Mouse (Mus musculus) forebrain, embryonic 15.5 days (tissue): ENCODE results near the gene Coq2. TPM values are rescaled to one million over a fixed set of nuclear protein-coding genes. Genes with fewer than 3 reads are reported as not detected.

Experiments
- ATAC-seq: fragments of 200-750 bp; cut with Nextera tagmentation; replicated peaks from 2 replicates; pipeline ENCODE4 v1.8.0; 2017; ENCODE audit warnings: mild to moderate bottlenecking, moderate TSS enrichment, moderate library complexity
- H3K27ac ChIP-seq: fragments of 300-500 bp; sonication (generic); replicated peaks from 2 replicates; pipeline ENCODE4 v1.5.1; 2015; ENCODE audit warnings: mild to moderate bottlenecking, inconsistent platforms
- H3K27me3 ChIP-seq: fragments of 300-500 bp; sonication (generic); 2 replicates; pipeline ENCODE4 v1.6.1; 2015; ENCODE audit warnings: inconsistent platforms
- H3K36me3 ChIP-seq: fragments of 300-500 bp; sonication (generic); 2 replicates; pipeline ENCODE4 v1.6.1; 2015; ENCODE audit warnings: mild to moderate bottlenecking, inconsistent platforms
- H3K4me1 ChIP-seq: fragments of 300-500 bp; sonication (generic); 2 replicates; pipeline ENCODE4 v1.6.1; 2015; ENCODE audit warnings: inconsistent platforms
- H3K4me2 ChIP-seq: fragments of 300-500 bp; sonication (generic); replicated peaks from 2 replicates; pipeline ENCODE4 v1.6.1; 2015; ENCODE audit warnings: mild to moderate bottlenecking, inconsistent platforms
- H3K4me3 ChIP-seq: fragments of 300-500 bp; sonication (generic); 2 replicates; pipeline ENCODE4 v1.5.1; 2015; ENCODE audit warnings: mild to moderate bottlenecking, inconsistent platforms
- H3K9ac ChIP-seq: fragments of 300-500 bp; sonication (generic); replicated peaks from 2 replicates; pipeline ENCODE4 v1.6.1; 2015; ENCODE audit warnings: mild to moderate bottlenecking, inconsistent platforms
- H3K9me3 ChIP-seq: fragments of 300-500 bp; sonication (generic); 2 replicates; pipeline ENCODE4 v1.6.1; 2016; ENCODE audit warnings: inconsistent platforms
- WGBS: fragments of 180-500 bp; shearing (Covaris S2); methylation state at CpG from one replicate; pipeline ENCODE4 v1.1.7; 2015; ENCODE audit warnings: mixed read lengths; 5-methylcytosine and 5-hydroxymethylcytosine counted together
- polyA plus RNA-seq: library from polyadenylated mRNA; unstranded; fragments of >200 nt; fragmentation: Nextera tagmentation; extraction: Ambion mirVana; gene quantifications from 2 replicates; pipeline ENCODE4 v1.2.1, GENCODE M21; 2015

Gene Coq2
- polyA plus RNA-seq, 1 experiment from 2014 or later = 44.1 TPM

- no peak overlapping the region for H3K9ac ChIP-seq
- no peak for ATAC-seq
- no peaks in the 10 kb centered on the region for H3K4me1 ChIP-seq
- H3K36me3 ChIP-seq = peaks cover 19% of the 10 kb centered on the region
- H3K9me3 ChIP-seq = no peaks in the 10 kb centered on the region
- no peaks in the 10 kb centered on the region for H3K27me3 ChIP-seq
- H3K27ac ChIP-seq = no peak overlapping the region
- 79% methylated on average over 10 of the region's 10 CpGs for WGBS
- H3K4me2 ChIP-seq = no peak overlapping the region
- no peak overlapping the region for H3K4me3 ChIP-seq
Measured at GRCm38 (mm10) chr5:100651486-100651885, 23.5 kb downstream of the Coq2 start.

GRCm38 (mm10) chr5:100650969-100651368 lies 24.0 kb downstream of the Coq2 start:
- WGBS = 88% methylated on average over 7 of the region's 7 CpGs
- H3K4me3 ChIP-seq = no peak overlapping the region
- H3K36me3 ChIP-seq = peaks cover 16% of the 10 kb centered on the region
- no peak overlapping the region for H3K4me2 ChIP-seq
- H3K9ac ChIP-seq = no peak overlapping the region
- no peak overlapping the region for H3K27ac ChIP-seq
- H3K27me3 ChIP-seq = no peaks in the 10 kb centered on the region
- ATAC-seq = no peak
- H3K4me1 ChIP-seq = no peaks in the 10 kb centered on the region
- no peaks in the 10 kb centered on the region for H3K9me3 ChIP-seq

GRCm38 (mm10) chr5:100648546-100648945 lies 26.4 kb downstream of the Coq2 start:
- Histone ChIP-seq H3K9ac (no peak overlapping the region), H3K9me3 (no peaks in the 10 kb centered on the region), H3K27me3 (no peaks in the 10 kb centered on the region), H3K4me3 (no peak overlapping the region), H3K4me2 (no peak overlapping the region), H3K4me1 (no peaks in the 10 kb centered on the region), H3K36me3 (no peaks in the 10 kb centered on the region), H3K27ac (no peak overlapping the region)
- WGBS = 49% methylated on average over 5 of the region's 6 CpGs
- no peak for ATAC-seq

- Histone ChIP-seq H3K4me2 (no peak overlapping the region), H3K27ac (no peak overlapping the region)
- ATAC-seq = no peak
Measured at GRCm38 (mm10) chr5:100648046-100648445, 26.9 kb downstream of the Coq2 start.

GRCm38 (mm10) chr5:100646558-100646957 lies 28.4 kb downstream of the Coq2 start:
- no peak overlapping the region for H3K4me2 ChIP-seq
- no peaks in the 10 kb centered on the region for H3K36me3 ChIP-seq
- H3K27ac ChIP-seq = no peak overlapping the region
- H3K27me3 ChIP-seq = no peaks in the 10 kb centered on the region
- H3K9ac ChIP-seq = no peak overlapping the region
- 75% methylated on average over 4 of the region's 4 CpGs for WGBS
- no peaks in the 10 kb centered on the region for H3K9me3 ChIP-seq
- no peak overlapping the region for H3K4me3 ChIP-seq
- no peak for ATAC-seq
- H3K4me1 ChIP-seq = no peaks in the 10 kb centered on the region

More at GRCm38 (mm10) chr5:100648046-100648445, 26.9 kb downstream of the Coq2 start:
- WGBS = 54% methylated on average over 10 of the region's 10 CpGs
- no peaks in the 10 kb centered on the region for H3K4me1 ChIP-seq
- no peaks in the 10 kb centered on the region for H3K9me3 ChIP-seq
- no peaks in the 10 kb centered on the region for H3K27me3 ChIP-seq
- H3K4me3 ChIP-seq = no peak overlapping the region
- no peaks in the 10 kb centered on the region for H3K36me3 ChIP-seq
- no peak overlapping the region for H3K9ac ChIP-seq

- H3K4me2 ChIP-seq = no peak overlapping the region
- H3K4me3 ChIP-seq = no peak overlapping the region
- no peaks in the 10 kb centered on the region for H3K9me3 ChIP-seq
- H3K9ac ChIP-seq = no peak overlapping the region
- 79% methylated on average over 7 of the region's 7 CpGs for WGBS
- H3K27me3 ChIP-seq = no peaks in the 10 kb centered on the region
- H3K27ac ChIP-seq = no peak overlapping the region
- H3K36me3 ChIP-seq = no peaks in the 10 kb centered on the region
- H3K4me1 ChIP-seq = no peaks in the 10 kb centered on the region
- no peak for ATAC-seq
Measured at GRCm38 (mm10) chr5:100643991-100644535, 30.9 kb downstream of the Coq2 start.

GRCm38 (mm10) chr5:100643253-100643990 lies 31.5 kb downstream of the Coq2 start:
- Histone ChIP-seq H3K27ac (no peak overlapping the region), H3K4me2 (no peak overlapping the region), H3K4me1 (no peaks in the 10 kb centered on the region), H3K4me3 (no peak overlapping the region), H3K9me3 (no peaks in the 10 kb centered on the region), H3K9ac (no peak overlapping the region), H3K36me3 (no peaks in the 10 kb centered on the region), H3K27me3 (no peaks in the 10 kb centered on the region)
- WGBS = 65% methylated on average over 12 of the region's 12 CpGs
- ATAC-seq = no peak

- no peaks in the 10 kb centered on the region for H3K27me3 ChIP-seq
- 82% methylated on average over 5 of the region's 5 CpGs for WGBS
- no peaks in the 10 kb centered on the region for H3K9me3 ChIP-seq
- no peak for ATAC-seq
- no peak overlapping the region for H3K4me2 ChIP-seq
- no peak overlapping the region for H3K4me3 ChIP-seq
- H3K4me1 ChIP-seq = no peaks in the 10 kb centered on the region
- no peaks in the 10 kb centered on the region for H3K36me3 ChIP-seq
- H3K9ac ChIP-seq = no peak overlapping the region
- H3K27ac ChIP-seq = no peak overlapping the region
Measured at GRCm38 (mm10) chr5:100642316-100642715, 32.6 kb downstream of the Coq2 start.

GRCm38 (mm10) chr5:100638483-100638882 lies 36.5 kb downstream of the Coq2 start:
- 92% methylated on average over 8 of the region's 8 CpGs for WGBS
- Histone ChIP-seq H3K27me3 (no peaks in the 10 kb centered on the region), H3K36me3 (no peaks in the 10 kb centered on the region), H3K27ac (no peak overlapping the region), H3K4me3 (no peak overlapping the region), H3K4me1 (no peaks in the 10 kb centered on the region), H3K9me3 (no peaks in the 10 kb centered on the region), H3K4me2 (no peak overlapping the region), H3K9ac (no peak overlapping the region)
- no peak for ATAC-seq

- ATAC-seq = no peak
- Histone ChIP-seq H3K4me1 (no peaks in the 10 kb centered on the region), H3K27me3 (no peaks in the 10 kb centered on the region), H3K9ac (no peak overlapping the region), H3K4me2 (no peak overlapping the region), H3K36me3 (no peaks in the 10 kb centered on the region), H3K4me3 (no peak overlapping the region), H3K27ac (no peak overlapping the region), H3K9me3 (no peaks in the 10 kb centered on the region)
- 76% methylated on average over 8 of the region's 8 CpGs for WGBS
Measured at GRCm38 (mm10) chr5:100636794-100637544, 38.0 kb downstream of the Coq2 start.

GRCm38 (mm10) chr5:100635908-100636307 lies 39.0 kb downstream of the Coq2 start:
- H3K4me2 ChIP-seq = no peak overlapping the region
- H3K27me3 ChIP-seq = no peaks in the 10 kb centered on the region
- no peak overlapping the region for H3K4me3 ChIP-seq
- H3K27ac ChIP-seq = no peak overlapping the region
- no peaks in the 10 kb centered on the region for H3K36me3 ChIP-seq
- no peaks in the 10 kb centered on the region for H3K9me3 ChIP-seq
- WGBS = 94% methylated on average over 4 of the region's 4 CpGs
- ATAC-seq = no peak
- no peak overlapping the region for H3K9ac ChIP-seq
- H3K4me1 ChIP-seq = no peaks in the 10 kb centered on the region

- ATAC-seq = no peak
- H3K9me3 ChIP-seq = no peaks in the 10 kb centered on the region
- no peak overlapping the region for H3K4me2 ChIP-seq
- no peak overlapping the region for H3K4me3 ChIP-seq
- WGBS = 84% methylated on average over 8 of the region's 8 CpGs
- H3K4me1 ChIP-seq = no peaks in the 10 kb centered on the region
- H3K36me3 ChIP-seq = no peaks in the 10 kb centered on the region
- H3K27me3 ChIP-seq = no peaks in the 10 kb centered on the region
- H3K27ac ChIP-seq = no peak overlapping the region
- H3K9ac ChIP-seq = no peak overlapping the region
Measured at GRCm38 (mm10) chr5:100634885-100635478, 40.0 kb downstream of the Coq2 start.
